Mouse (Mus musculus) hindlimb bud, embryonic 11.5 days (tissue): ENCODE results near the gene Phf1.
"Not testable (repeated sequence)": the region's sequence is repeated elsewhere in the genome, so short reads cannot be mapped to it uniquely, and the experiment has no call there.

Source experiments
- DNase-seq: peaks from one replicate; pipeline ENCODE4 v3.0.0-alpha.2; 2012; ENCODE audit warnings: low read depth, low spot score; ENCODE audit errors: extremely low spot score

Gene Phf1

GRCm38 (mm10) chr17:26974547-26974946 is 41.7 kb downstream of the Phf1 start:
- no peak for DNase-seq

- no peak for DNase-seq
These were observed 42.6 kb downstream of the Phf1 start for GRCm38 (mm10) chr17:26975415-26975814.

GRCm38 (mm10) chr17:26977354-26977753 is 44.5 kb downstream of the Phf1 start:
- DNase-seq, result not testable (repeated sequence)

GRCm38 (mm10) chr17:26979426-26979825 is 46.6 kb downstream of the Phf1 start:
- DNase-seq, result no peak

GRCm38 (mm10) chr17:26981050-26981449 is 48.2 kb downstream of the Phf1 start:
- DNase-seq, result no peak

DNA sequence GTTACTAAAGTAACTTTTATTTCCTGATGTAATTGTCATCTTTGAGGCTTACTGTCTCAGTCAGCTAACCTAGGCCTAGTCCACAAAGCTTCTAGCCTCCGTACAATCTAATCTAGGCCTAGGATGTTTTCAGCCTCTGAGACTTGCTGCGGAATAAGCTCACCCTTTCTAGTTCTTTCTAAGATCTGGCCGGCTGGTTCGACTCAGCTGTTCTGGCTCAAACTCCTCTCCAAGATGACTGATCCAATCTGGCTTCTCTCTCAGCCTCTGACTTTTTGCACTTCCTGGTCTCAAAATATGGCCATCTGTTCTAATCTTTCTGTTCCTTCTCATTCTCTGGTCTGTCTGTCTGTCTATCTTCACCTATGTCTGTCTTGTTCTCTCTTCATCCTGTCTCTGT is 50.5 kb downstream of the Phf1 start:
- DNase-seq, result no peak

GRCm38 (mm10) chr17:26985503-26986179 is 52.8 kb downstream of the Phf1 start:
- no peak for DNase-seq
